Comparison of ENCODE assay signal across 9 mouse cellular contexts in the genomic region with DNA sequence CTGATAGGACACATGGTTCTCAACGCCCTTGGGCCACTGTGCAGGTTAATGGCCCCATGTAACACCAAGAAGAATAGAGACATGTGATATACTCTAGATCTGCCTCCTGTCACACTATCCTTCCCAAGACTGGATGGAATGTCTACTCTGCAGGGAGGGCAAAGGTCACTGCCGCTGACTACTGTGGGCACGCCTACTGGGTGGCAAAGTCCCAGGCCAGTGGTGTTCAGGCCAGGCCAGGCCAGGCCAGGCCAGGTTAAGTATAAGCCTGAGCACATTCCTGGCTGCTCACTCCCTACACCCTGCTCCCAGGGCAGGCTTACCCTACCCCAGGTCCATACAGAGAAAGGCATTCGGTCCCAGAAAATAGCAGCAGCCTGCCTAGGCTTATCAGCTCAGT. TPM values are rescaled to one million over a fixed set of nuclear protein-coding genes. Genes with fewer than 3 reads are reported as not detected.
A peak's percentile ranks its signal among the peaks of the same experiment; 100 is the strongest.
DNase-seq lines count a peak whose midpoint lies in the region; ATAC-seq and TF ChIP-seq lines count a peak whose summit lies in the region.
"Had no signal": no experiment of that assay in that cellular context is flagged by ENCODE, and none has a peak within 500 bp of the region (broad histone marks: within the 10 kb centered on the region; RNA-seq: fewer than 3 reads in every experiment).

No protein-coding gene starts in this region.

- H3K4me1 ChIP-seq in midbrain, embryonic 10.5 days = peaks cover 27% of the 10 kb centered on the region
- H3K4me1 ChIP-seq in midbrain, postnatal 0 days (ENCODE audit: insufficient read depth, low read length) = no peaks in the 10 kb centered on the region
- peaks cover 36% of the 10 kb centered on the region for H3K4me1 ChIP-seq in heart, embryonic 12.5 days (replicated peaks)
- H3K4me1 ChIP-seq in stomach, postnatal 0 days (replicated peaks; ENCODE audit: control insufficient read depth, insufficient read depth) = no peaks in the 10 kb centered on the region

- H3K27ac ChIP-seq in midbrain, embryonic 10.5 days (replicated peaks) = peak overlapping the region; percentile 63
- no peak overlapping the region for H3K27ac ChIP-seq in midbrain, postnatal 0 days (ENCODE audit: low read depth, low read length)
- H3K27ac ChIP-seq in heart, embryonic 12.5 days (ENCODE audit: poor library complexity, severe bottlenecking) = no peak overlapping the region
- 0 out of 2 replicates have a peak overlapping the region, but pooled peaks have one; percentile 18 for H3K27ac ChIP-seq in stomach, postnatal 0 days (replicated peaks)

- no peak for ATAC-seq in midbrain, postnatal 0 days (ENCODE audit: low FRiP score)
- ATAC-seq in heart, embryonic 12.5 days (ENCODE audit: insufficient number of reproducible peaks, low FRiP score) = 0 out of 2 replicates have a peak, but pooled peaks have one; percentile 54
- peak; percentile 49 for ATAC-seq in stomach, postnatal 0 days (ENCODE audit: low FRiP score, low TSS enrichment)
- ATAC-seq in monocyte, adult 5-6 weeks (replicated peaks; ENCODE audit: insufficient number of reproducible peaks, low FRiP score, low TSS enrichment, poor library complexity, severe bottlenecking) = no peak

- no peaks in the 10 kb centered on the region; the same call in 1 of the 2 replicates for H3K36me3 ChIP-seq in midbrain, embryonic 10.5 days
- H3K36me3 ChIP-seq in midbrain, postnatal 0 days (ENCODE audit: insufficient read depth, low read length) = no peaks in the 10 kb centered on the region
- no peaks in the 10 kb centered on the region for H3K36me3 ChIP-seq in heart, embryonic 12.5 days
- no peaks in the 10 kb centered on the region for H3K36me3 ChIP-seq in stomach, postnatal 0 days (ENCODE audit: control insufficient read depth, insufficient read depth, low read length)
- H3K36me3 ChIP-seq: G1E had no signal

- no peak overlapping the region for H3K4me3 ChIP-seq in midbrain, embryonic 10.5 days
- no peak overlapping the region for H3K4me3 ChIP-seq in midbrain, postnatal 0 days (ENCODE audit: low read depth, low read length)
- H3K4me3 ChIP-seq in heart, embryonic 12.5 days = no peak overlapping the region
- H3K4me3 ChIP-seq in stomach, postnatal 0 days (ENCODE audit: low read depth, low read length) = no peak overlapping the region

- 0 out of 2 replicates have a peak, but pooled peaks cover 3% of the 10 kb centered on the region for H3K27me3 ChIP-seq in midbrain, embryonic 10.5 days (ENCODE audit: low read depth, poor library complexity, severe bottlenecking)
- no peaks in the 10 kb centered on the region for H3K27me3 ChIP-seq in midbrain, postnatal 0 days (ENCODE audit: insufficient read depth, low read length)
- H3K27me3 ChIP-seq in heart, embryonic 12.5 days (replicated peaks) = 0 out of 2 replicates have a peak, but pooled peaks cover 3% of the 10 kb centered on the region
- no peaks in the 10 kb centered on the region for H3K27me3 ChIP-seq in stomach, postnatal 0 days (ENCODE audit: control insufficient read depth, insufficient read depth, low read length)

- H3K9ac ChIP-seq in midbrain, postnatal 0 days (replicated peaks; ENCODE audit: low read length, poor library complexity, severe bottlenecking) = no peak overlapping the region
- H3K9ac ChIP-seq in heart, embryonic 12.5 days = no peak overlapping the region
- no peak overlapping the region for H3K9ac ChIP-seq in stomach, postnatal 0 days (ENCODE audit: low read length)

- no peak overlapping the region for H3K4me2 ChIP-seq in midbrain, postnatal 0 days (ENCODE audit: low read depth, low read length, poor library complexity, severe bottlenecking)
- no peak overlapping the region for H3K4me2 ChIP-seq in heart, embryonic 12.5 days
- H3K4me2 ChIP-seq in stomach, postnatal 0 days (replicated peaks; ENCODE audit: low read depth) = no peak overlapping the region

- 60% methylated on average over 4 of the region's 4 CpGs for WGBS in midbrain, embryonic 10.5 days
- 62% methylated on average over 4 of the region's 4 CpGs for WGBS in midbrain, postnatal 0 days
- 21% methylated on average over 4 of the region's 4 CpGs for WGBS in heart, embryonic 12.5 days
- 51% methylated on average over 4 of the region's 4 CpGs for WGBS in stomach, postnatal 0 days

- no peak for TF ChIP-seq CTCF in midbrain, postnatal 0 days (IDR thresholded peaks at IDR 0.05)
- TF ChIP-seq CTCF in stomach, postnatal 0 days (IDR thresholded peaks at IDR 0.05; ENCODE audit: low read depth) = no peak

- H3K9me3 ChIP-seq in midbrain, embryonic 10.5 days (replicated peaks) = no peaks in the 10 kb centered on the region
- H3K9me3 ChIP-seq in midbrain, postnatal 0 days (ENCODE audit: low read length) = no peaks in the 10 kb centered on the region
- no peaks in the 10 kb centered on the region for H3K9me3 ChIP-seq in heart, embryonic 12.5 days (replicated peaks)
- H3K9me3 ChIP-seq in stomach, postnatal 0 days (ENCODE audit: control insufficient read depth, low read length) = no peaks in the 10 kb centered on the region
- H3K9me3 ChIP-seq: G1E had no signal

- DNase-seq in midbrain, embryonic 10.5 days (ENCODE audit: low spot score) = no peak
- DNase-seq in midbrain, postnatal 0 days (ENCODE audit: low spot score) = no peak
- DNase-seq in kidney, postnatal 14 days = peak; percentile 93
- peak; percentile 54 for DNase-seq in stomach, postnatal 0 days (ENCODE audit: low spot score)
- DNase-seq in natural killer cell, adult 2 months (ENCODE audit: low spot score in 2 of 2) = no peak
- no peak for DNase-seq in right cerebral cortex, adult 18-20 months

- TF ChIP-seq EP300 in stomach, postnatal 0 days (optimal IDR thresholded peaks at IDR 0.05) = no peak

RNA-seq across cellular contexts. Expression of a gene that starts 20.6 kb away (rescaled TPM):
- 9.7 and 10.0 TPM in 2 replicates for polyA plus RNA-seq in midbrain, embryonic 10.5 days (2016; fragmentation: Nextera tagmentation; extraction: Ambion mirVana)
- 23.3 and 26.3 TPM in 2 replicates for total RNA-seq in midbrain, postnatal 0 days (2014; rRNA removed)
- polyA plus RNA-seq in midbrain, postnatal 0 days (2015; fragmentation: Nextera tagmentation; extraction: Ambion mirVana) = 13.5 and 19.8 TPM in 2 replicates
- polyA plus RNA-seq in heart, embryonic 12.5 days (2016; fragmentation: Nextera tagmentation; extraction: Ambion mirVana) = 18.8 and 19.6 TPM in 2 replicates
- 9.8 and 10.7 TPM in 2 replicates for polyA plus RNA-seq in stomach, postnatal 0 days (2015; fragmentation: Nextera tagmentation; extraction: Ambion mirVana)
- total RNA-seq in monocyte, adult 5-6 weeks (2017) = 90.8 to 94.9 TPM (median 92.1 TPM) in 3 replicates

RNA-seq across cellular contexts. Expression of a gene that starts 21.0 kb away (rescaled TPM):
- polyA plus RNA-seq in midbrain, embryonic 10.5 days (2016; fragmentation: Nextera tagmentation; extraction: Ambion mirVana) = 10.9 and 13.6 TPM in 2 replicates
- total RNA-seq in midbrain, postnatal 0 days (2014; rRNA removed) = 34.5 and 35.3 TPM in 2 replicates
- 32.0 and 33.1 TPM in 2 replicates for polyA plus RNA-seq in midbrain, postnatal 0 days (2015; fragmentation: Nextera tagmentation; extraction: Ambion mirVana)
- polyA plus RNA-seq in heart, embryonic 12.5 days (2016; fragmentation: Nextera tagmentation; extraction: Ambion mirVana) = 10.0 and 10.3 TPM in 2 replicates
- 307 and 320 TPM in 2 replicates for polyA plus RNA-seq in stomach, postnatal 0 days (2015; fragmentation: Nextera tagmentation; extraction: Ambion mirVana)
- total RNA-seq in monocyte, adult 5-6 weeks (2017) = 5.5 to 19.7 TPM (median 8.6 TPM) in 3 replicates

Comparison
In these comparisons a context has a peak if more than half of its experiments do, and no peak if none do; other contexts are left out.
1. H3K27ac ChIP-seq: peak in midbrain, embryonic 10.5 days (single experiment) and stomach, postnatal 0 days (single experiment); none in midbrain, postnatal 0 days (single experiment) and heart, embryonic 12.5 days (single experiment).
2. DNase-seq: peak in kidney, postnatal 14 days (single experiment) and stomach, postnatal 0 days (single experiment); none in midbrain, embryonic 10.5 days (single experiment), midbrain, postnatal 0 days (single experiment), natural killer cell, adult 2 months (0 of 2) and right cerebral cortex, adult 18-20 months (single experiment).
3. ATAC-seq: peak in heart, embryonic 12.5 days (single experiment) and stomach, postnatal 0 days (single experiment); none in midbrain, postnatal 0 days (single experiment) and monocyte, adult 5-6 weeks (single experiment).